Mouse (Mus musculus) MEL (cell line): ENCODE results near the gene Mrpl2.

Source experiments
- CTCF ChIP-seq, 3 experiments: IDR thresholded peaks in 2 of 3; conservative IDR thresholded peaks in 1 of 3; 2 replicates each; pipeline ENCODE4 v1.5.1; 2011 to 2012; ENCODE audit warnings: low read length in 3 of 3, low read depth in 2 of 3, mild to moderate bottlenecking in 2 of 3, improper control_type of control experiment in 1 of 3, inconsistent platforms in 1 of 3, mixed read lengths in 1 of 3, moderate library complexity in 1 of 3; ENCODE audit not compliant: control insufficient read depth in 1 of 3, insufficient read depth in 1 of 3, poor library complexity in 1 of 3, severe bottlenecking in 1 of 3
- GATA1 ChIP-seq: IDR thresholded peaks from 2 replicates; pipeline ENCODE4 v1.6.1; 2011; ENCODE audit warnings: low read depth, low read length, improper control_type of control experiment
- MAX ChIP-seq: IDR thresholded peaks from 2 replicates; pipeline ENCODE4 v1.6.1; 2011; ENCODE audit warnings: low read length, improper control_type of control experiment
- MAZ ChIP-seq: IDR thresholded peaks from 2 replicates; pipeline ENCODE4 v1.6.1; 2012; ENCODE audit warnings: low read depth, mild to moderate bottlenecking, inconsistent platforms, low read length, improper control_type of control experiment
- MYC ChIP-seq: IDR thresholded peaks from 2 replicates; pipeline ENCODE4 v1.6.1; 2011; ENCODE audit warnings: low read depth, mild to moderate bottlenecking, low read length, improper control_type of control experiment, moderate library complexity
- NELFE ChIP-seq: IDR thresholded peaks from 2 replicates; pipeline ENCODE4 v1.6.1; 2011; ENCODE audit warnings: low read depth, low read length, improper control_type of control experiment
- POLR2A ChIP-seq, 2 experiments: IDR thresholded peaks; 2 replicates each; pipeline ENCODE4 v1.6.1; 2011 to 2012; ENCODE audit warnings: low read length in 2 of 2, mild to moderate bottlenecking in 2 of 2, control low read depth in 1 of 2, improper control_type of control experiment in 1 of 2, low read depth in 1 of 2, moderate library complexity in 1 of 2; ENCODE audit not compliant: control insufficient read depth in 1 of 2, insufficient read depth in 1 of 2, poor library complexity in 1 of 2
- POLR2AphosphoS2 ChIP-seq: IDR thresholded peaks from 2 replicates; pipeline ENCODE4 v1.6.1; 2011; ENCODE audit warnings: low read length, improper control_type of control experiment
- ZC3H11A ChIP-seq: IDR thresholded peaks from 2 replicates; pipeline ENCODE4 v1.6.1; 2012; ENCODE audit warnings: low read depth, mild to moderate bottlenecking, inconsistent platforms, low read length, improper control_type of control experiment
- ZNF384 ChIP-seq: IDR thresholded peaks from 2 replicates; pipeline ENCODE4 v1.6.1; 2012; ENCODE audit warnings: low read depth, mild to moderate bottlenecking, inconsistent platforms, low read length, improper control_type of control experiment

DNA sequence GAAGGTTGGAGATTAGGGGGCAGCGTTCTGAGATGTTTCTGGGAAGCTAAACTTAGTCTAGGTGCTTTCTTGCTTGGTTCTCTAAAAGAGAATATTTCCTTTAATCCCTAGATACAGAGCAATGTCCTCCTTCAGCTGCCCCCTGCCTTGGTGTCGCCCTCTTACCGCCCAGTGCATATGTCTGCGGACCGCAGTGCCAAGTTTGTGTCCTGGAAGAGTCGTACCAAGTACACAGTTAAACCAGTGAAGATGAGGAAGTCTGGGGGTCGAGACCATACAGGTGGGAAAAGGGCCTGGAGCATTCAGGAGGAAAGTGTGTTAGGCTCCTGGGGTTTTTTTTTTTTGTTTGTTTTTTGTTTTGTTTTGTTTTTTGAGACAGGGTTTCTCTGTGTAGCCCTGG lies 1.2 kb downstream of the Mrpl2 start:
- TF ChIP-seq CTCF (IDR thresholded peaks at IDR 0.05 in 2 of 3, conservative IDR thresholded peaks at IDR 0.05 in 1 of 3; ENCODE audit: control insufficient read depth in 1 of 3, insufficient read depth in 1 of 3, low read depth in 2 of 3, low read length in 3 of 3, poor library complexity in 1 of 3, severe bottlenecking in 1 of 3) (no peak), NELFE (no peak), MAX (no peak), POLR2A (IDR thresholded peaks at IDR 0.05; ENCODE audit: control insufficient read depth in 1 of 2, insufficient read depth in 1 of 2, low read depth in 1 of 2, low read length in 2 of 2, poor library complexity in 1 of 2) (0 out of 4 replicates have a peak, but pooled peaks of 1 of the 2 experiments have one; percentile 5), ZNF384 (no peak), GATA1 (no peak), ZC3H11A (no peak), MYC (no peak), POLR2AphosphoS2 (no peak), MAZ (no peak)
